Mouse (Mus musculus): ENCODE results near the gene Vps45.
"Not testable (repeated sequence)": the region's sequence is repeated elsewhere in the genome, so short reads cannot be mapped to it uniquely, and the experiment has no call there.

Gene Vps45

DNA sequence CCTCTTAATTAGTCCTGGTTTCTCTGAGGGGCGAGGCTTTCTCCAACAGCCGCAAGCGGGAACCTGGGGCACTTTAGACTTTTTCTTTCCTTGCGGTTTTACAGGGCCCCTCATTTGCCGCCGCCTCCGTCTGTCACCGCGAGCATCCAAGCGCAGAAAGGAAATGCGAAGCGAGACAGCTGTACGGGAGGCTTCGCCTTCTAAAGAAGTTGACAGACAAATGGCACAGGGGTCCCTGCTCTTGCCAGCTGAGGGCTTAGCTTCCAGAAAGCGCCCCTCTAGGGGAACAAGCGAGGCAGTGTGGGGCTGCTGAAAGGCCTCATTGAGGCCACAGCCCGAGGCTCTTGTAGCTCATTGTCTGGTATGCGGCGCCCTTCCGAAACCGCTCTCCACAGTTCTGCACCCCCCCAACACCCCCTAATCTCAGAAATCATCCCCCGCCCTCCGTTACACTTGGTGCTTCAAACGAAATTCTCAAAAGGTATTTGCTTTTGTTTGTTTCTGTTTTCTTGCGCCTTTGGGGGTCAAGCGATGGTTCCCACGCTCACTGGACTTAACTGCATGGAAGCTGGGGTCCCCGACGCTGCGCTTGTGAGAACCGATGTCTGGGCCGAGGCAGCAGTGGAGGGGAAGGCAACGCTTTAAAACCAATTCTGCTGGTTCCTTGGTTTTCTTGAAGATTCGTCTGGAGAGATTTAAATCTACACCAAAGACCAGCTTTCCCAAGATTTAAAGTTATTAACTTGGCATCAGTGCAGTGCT lies 85.2 kb downstream of the Vps45 start:
- peak; percentile 86 for DNase-seq (ENCODE audit: low read depth, low spot score)

- no peak for DNase-seq (ENCODE audit: low read depth, low spot score)
These were observed 85.9 kb downstream of the Vps45 start for GRCm38 (mm10) chr3:95972251-95972872.

DNA sequence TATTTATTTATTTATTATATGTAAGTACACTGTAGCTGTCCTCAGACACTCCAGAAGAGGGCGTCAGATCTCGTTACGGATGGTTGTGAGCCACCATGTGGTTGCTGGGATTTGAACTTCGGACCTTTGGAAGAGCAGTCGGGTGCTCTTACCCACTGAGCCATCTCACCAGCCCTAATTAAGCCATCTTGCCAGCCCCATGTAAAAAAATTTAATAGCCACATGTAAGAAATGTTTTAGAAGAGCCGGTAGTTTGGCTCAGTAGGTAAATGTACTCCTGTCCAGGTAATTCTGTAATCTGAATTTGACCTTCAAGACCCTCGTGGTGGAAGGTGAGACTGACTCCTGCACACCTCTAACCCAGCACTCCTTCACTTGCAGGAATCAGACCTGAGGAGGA lies 87.6 kb downstream of the Vps45 start:
- not testable (repeated sequence) for DNase-seq (ENCODE audit: low read depth, low spot score)

GRCm38 (mm10) chr3:95969277-95969676 lies 89.0 kb downstream of the Vps45 start:
- no peak for DNase-seq (ENCODE audit: low read depth, low spot score)

GRCm38 (mm10) chr3:95965518-95966451 lies 92.5 kb downstream of the Vps45 start:
- peak; percentile 49 for DNase-seq (ENCODE audit: low read depth, low spot score)

- DNase-seq (ENCODE audit: low read depth, low spot score), result no peak
These were observed 94.6 kb downstream of the Vps45 start for GRCm38 (mm10) chr3:95963681-95964080.

DNA sequence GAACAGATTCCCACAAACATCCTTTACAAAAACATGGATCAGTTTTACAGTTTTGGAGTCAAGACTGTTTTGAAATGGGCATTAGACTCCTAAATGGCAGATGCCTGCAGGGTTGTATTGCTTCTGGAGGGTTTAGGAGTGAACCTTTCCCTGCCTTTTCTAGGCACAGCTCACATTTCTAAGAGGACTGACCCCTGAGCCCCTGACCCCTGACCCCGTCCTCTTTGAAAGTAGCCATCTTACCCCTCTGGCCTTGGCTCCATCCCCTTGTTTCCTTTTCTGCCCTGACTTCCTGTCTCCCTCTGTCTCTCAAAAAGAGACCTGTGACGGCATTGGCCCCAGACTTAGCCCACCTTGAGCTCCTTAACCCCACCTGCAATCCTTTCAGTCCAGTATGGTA lies 95.0 kb downstream of the Vps45 start:
- DNase-seq (ENCODE audit: low read depth, low spot score), result no peak

GRCm38 (mm10) chr3:95962182-95962581 lies 96.1 kb downstream of the Vps45 start:
- not testable (repeated sequence) for DNase-seq (ENCODE audit: low read depth, low spot score)

DNA sequence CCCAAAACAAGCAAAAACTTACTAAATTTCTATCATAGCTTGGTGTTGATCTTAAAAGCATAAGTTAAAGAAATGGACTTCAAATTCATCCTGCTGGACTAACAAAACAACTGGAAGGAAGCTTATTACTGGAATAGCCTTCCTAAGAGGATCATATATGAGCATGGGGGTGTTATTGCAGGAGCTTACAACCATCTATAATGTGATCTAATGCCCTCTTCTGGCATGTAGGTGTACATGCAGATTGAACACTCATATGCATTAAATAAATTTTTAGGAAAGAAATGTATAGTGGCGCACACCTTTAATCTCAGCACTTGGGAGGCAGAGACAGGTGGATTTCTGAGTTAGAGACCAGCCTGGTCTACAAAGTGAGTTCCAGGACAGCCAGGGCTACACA lies 98.5 kb downstream of the Vps45 start:
- DNase-seq (ENCODE audit: low read depth, low spot score), result no peak

DNA sequence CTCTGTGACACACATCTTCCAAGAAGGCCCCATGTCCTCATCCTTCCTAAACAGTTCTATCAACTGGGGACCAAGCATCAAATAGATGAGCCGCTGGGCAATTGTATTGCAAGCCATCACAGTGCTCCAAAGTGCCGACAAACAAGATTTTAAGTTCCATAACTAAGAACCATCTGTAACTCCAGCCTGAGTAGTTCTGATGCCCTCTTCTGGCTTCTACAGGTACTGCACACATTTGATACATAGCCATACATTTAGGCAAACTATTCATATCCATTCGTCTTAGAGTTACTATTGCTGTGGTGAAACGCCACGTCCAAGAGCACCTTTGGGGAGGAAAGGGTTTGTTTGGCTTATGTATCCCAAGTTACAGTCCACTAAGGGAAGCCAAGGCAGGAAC lies 99.2 kb downstream of the Vps45 start:
- peak; percentile 43 for DNase-seq (ENCODE audit: low read depth, low spot score)

- DNase-seq (ENCODE audit: low read depth, low spot score), result no peak
These were observed 100.7 kb downstream of the Vps45 start for GRCm38 (mm10) chr3:95957359-95958148.

- no peak for DNase-seq (ENCODE audit: low read depth, low spot score)
These were observed 102.9 kb downstream of the Vps45 start for GRCm38 (mm10) chr3:95955318-95955717.

GRCm38 (mm10) chr3:95954648-95955173 lies 103.6 kb downstream of the Vps45 start:
- not testable (repeated sequence) for DNase-seq (ENCODE audit: low read depth, low spot score)

DNA sequence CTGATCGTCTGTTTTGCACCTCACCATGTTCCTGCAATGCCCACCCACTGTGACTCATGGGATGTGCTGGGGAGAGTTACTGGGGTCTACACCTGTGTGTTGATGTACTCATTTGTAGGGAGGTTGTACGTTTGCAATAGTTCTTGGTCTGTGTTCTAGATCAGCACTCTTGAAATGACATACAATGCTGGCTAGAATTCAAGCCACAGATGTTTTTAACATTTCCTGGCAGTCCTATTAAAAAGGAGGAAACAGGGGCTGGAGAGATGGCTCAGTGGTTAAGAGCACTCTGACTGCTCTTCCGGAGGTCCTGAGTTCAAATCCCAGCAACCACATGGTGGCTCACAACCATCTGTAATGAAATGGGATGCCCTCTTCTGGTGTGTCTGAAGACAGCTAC lies 104.7 kb downstream of the Vps45 start:
- DNase-seq (ENCODE audit: low read depth, low spot score), result no peak

DNA sequence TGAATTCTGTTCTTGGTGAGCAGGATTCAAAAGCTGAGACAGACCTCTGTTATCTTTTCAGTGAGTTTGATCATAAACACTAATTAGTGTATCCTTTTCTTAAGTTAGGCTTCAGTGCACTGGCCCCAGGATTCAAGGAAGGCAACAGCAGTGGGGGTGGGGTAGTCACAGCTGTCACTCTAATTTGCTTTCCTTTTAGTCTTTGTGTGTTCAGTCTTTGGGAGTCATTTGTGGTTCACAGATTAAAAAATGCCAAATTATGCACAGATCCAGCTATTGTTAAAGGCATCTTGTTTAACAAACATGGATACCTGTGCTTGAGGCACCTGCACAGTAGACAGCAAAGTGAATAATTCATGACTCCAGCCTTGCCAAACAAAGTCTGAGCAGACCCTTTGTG lies 105.2 kb downstream of the Vps45 start:
- DNase-seq (ENCODE audit: low read depth, low spot score), result no peak

GRCm38 (mm10) chr3:95951566-95951965 lies 106.7 kb downstream of the Vps45 start:
- not testable (repeated sequence) for DNase-seq (ENCODE audit: low read depth, low spot score)

DNA sequence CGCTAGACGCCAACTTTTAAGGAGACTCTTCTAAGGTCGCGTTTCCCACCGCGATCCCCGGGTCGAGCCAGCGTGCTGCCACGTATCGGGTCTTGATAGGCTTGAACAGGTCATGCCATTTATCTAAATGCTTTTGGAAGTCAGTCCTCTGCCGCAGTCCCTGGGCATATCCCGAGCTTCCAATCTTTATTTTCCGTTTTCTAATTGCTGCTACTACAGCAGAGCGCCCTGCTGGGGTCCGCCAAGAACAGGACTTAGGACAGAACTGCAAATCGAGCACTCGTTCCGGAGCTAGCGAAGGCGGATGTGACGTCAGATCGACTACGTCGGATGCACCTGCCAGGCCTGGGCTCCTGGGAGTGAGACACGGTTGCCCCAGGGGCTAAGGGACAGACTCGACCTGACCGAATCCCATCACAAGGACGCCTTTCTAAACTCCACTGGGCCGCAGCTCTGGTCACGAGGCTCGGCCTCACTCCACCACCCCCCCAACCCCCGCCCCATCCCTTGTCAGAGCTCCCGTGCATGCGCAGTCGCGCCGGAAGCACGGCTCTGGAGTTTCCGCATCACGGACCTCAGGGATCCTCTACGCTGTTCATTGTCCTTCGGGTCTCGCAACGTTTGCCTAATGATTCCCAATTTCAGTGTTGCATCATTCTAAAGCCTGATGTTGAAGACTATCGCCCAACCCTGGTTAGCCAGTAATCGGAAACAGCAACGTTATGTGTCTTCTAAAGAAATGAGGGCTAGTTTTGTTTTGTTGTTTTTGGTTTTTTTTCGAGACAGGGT lies 107.3 kb downstream of the Vps45 start:
- DNase-seq (ENCODE audit: low read depth, low spot score), result peak; percentile 92
